ENCODE assay signal across 9 mouse cellular contexts in genomic region chr17:5089541-5089940, GRCm38 (mm10).
DNase-seq lines count a peak whose midpoint lies in the region; ATAC-seq lines count a peak whose summit lies in the region.
"Had no signal": no experiment of that assay in that cellular context is flagged by ENCODE, and none has a peak within 500 bp of the region (broad histone marks: within the 10 kb centered on the region; RNA-seq: fewer than 3 reads in every experiment).

No protein-coding gene starts in this region.

- H3K4me2 ChIP-seq in heart, embryonic 15.5 days, result peak overlapping the region; percentile 31
- no peak overlapping the region for H3K4me2 ChIP-seq in neural tube, embryonic 15.5 days

- no peak overlapping the region for H3K9ac ChIP-seq in heart, embryonic 15.5 days
- no peak overlapping the region for H3K9ac ChIP-seq in neural tube, embryonic 15.5 days (replicated peaks)

- no peak for DNase-seq in heart, postnatal 36 days
- DNase-seq in WW6 (ENCODE audit: low read depth, low spot score), result peak; percentile 68
- peak; percentile 55 for DNase-seq in kidney, adult 18-20 months
- no peak for DNase-seq in gastrocnemius, postnatal 4 days (ENCODE audit: low spot score in 2 of 2)
- DNase-seq in right cerebral cortex, postnatal 4 days, result no peak

- H3K27ac ChIP-seq in heart, embryonic 15.5 days, result no peak overlapping the region; the same call in 1 of the 2 replicates
- peak overlapping the region; percentile 28; the same call in 1 of the 2 replicates for H3K27ac ChIP-seq in neural tube, embryonic 15.5 days (replicated peaks)

- intact Hi-C loops in heart, postnatal 36 days (cut with DNase I), result no loop called here

- H3K27me3 ChIP-seq in heart, embryonic 15.5 days, result no peaks in the 10 kb centered on the region
- H3K27me3 ChIP-seq in neural tube, embryonic 15.5 days (replicated peaks), result no peaks in the 10 kb centered on the region

- WGBS in heart, embryonic 15.5 days, result 37% methylated on average over 12 of the region's 12 CpGs
- 19% methylated on average over 12 of the region's 12 CpGs for WGBS in neural tube, embryonic 15.5 days

- H3K4me3 ChIP-seq in heart, embryonic 15.5 days, result no peak overlapping the region
- no peak overlapping the region for H3K4me3 ChIP-seq in neural tube, embryonic 15.5 days (replicated peaks)
- H3K4me3 ChIP-seq: myocyte had no signal

- peaks cover 39% of the 10 kb centered on the region for H3K4me1 ChIP-seq in heart, embryonic 15.5 days (replicated peaks)
- H3K4me1 ChIP-seq in neural tube, embryonic 15.5 days, result peaks cover 46% of the 10 kb centered on the region

- no peaks in the 10 kb centered on the region for H3K36me3 ChIP-seq in heart, embryonic 15.5 days
- no peaks in the 10 kb centered on the region for H3K36me3 ChIP-seq in neural tube, embryonic 15.5 days

- no peak for ATAC-seq in heart, embryonic 15.5 days (replicated peaks; ENCODE audit: insufficient number of reproducible peaks, insufficient read depth, low FRiP score, low read depth)
- no peak for ATAC-seq in neural tube, embryonic 15.5 days (ENCODE audit: low FRiP score)
- no peak for ATAC-seq in cerebellum, adult (ENCODE audit: insufficient number of reproducible peaks, low FRiP score, low TSS enrichment)

- H3K9me3 ChIP-seq in heart, embryonic 15.5 days (replicated peaks), result no peaks in the 10 kb centered on the region
- no peaks in the 10 kb centered on the region for H3K9me3 ChIP-seq in neural tube, embryonic 15.5 days (replicated peaks)

Comparison
In these comparisons a context has a peak if more than half of its experiments do, and no peak if none do; other contexts are left out.
1. DNase-seq: peak in WW6 (single experiment) and kidney, adult 18-20 months (single experiment); none in heart, postnatal 36 days (0 of 2), gastrocnemius, postnatal 4 days (0 of 2) and right cerebral cortex, postnatal 4 days (single experiment).